Mouse (Mus musculus): Measurements from ENCODE around the gene 6430550D23Rik. TPM values are rescaled to one million over a fixed set of nuclear protein-coding genes. Genes with fewer than 3 reads are reported as not detected.

Gene 6430550D23Rik
- 2.4 and 2.9 TPM in 2 replicates for polyA plus RNA-seq (2011; ENCODE audit: insufficient read depth, insufficient read length, low read depth, missing spikeins)

DNA sequence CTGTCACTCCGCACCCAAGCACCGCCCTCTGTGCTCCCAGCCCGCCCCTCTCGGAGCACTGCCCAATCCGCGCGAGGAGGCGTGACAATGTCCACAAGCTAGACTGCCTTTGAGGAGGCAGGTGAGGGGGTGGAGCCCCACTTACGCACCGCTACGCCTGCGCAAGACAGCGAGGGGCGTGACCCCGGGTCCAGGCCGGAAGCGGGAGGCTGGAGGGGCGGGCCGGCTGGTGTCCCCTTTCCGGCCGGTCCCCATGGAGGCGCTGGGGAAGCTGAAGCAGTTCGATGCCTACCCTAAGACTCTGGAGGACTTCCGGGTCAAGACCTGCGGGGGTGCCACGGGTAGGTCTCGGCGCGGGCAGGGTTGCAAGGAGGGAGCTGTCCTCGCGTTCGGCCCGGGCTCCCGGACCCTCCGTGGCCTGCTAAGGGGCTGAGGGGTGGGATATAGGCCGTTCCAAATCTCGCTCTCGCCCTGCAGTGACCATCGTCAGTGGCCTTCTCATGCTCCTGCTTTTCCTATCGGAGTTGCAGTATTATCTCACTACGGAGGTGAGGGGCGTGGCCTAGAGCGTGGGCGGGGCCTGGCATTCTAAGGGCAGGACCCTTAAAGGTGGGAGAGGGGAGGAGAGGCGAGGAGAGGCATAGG, at the start of gene 6430550D23Rik, which contains the start of gene Ergic3:
Gene 6430550D23Rik (minus strand): TSS at position 90 of the 645 bp plus-strand sequence.
Gene Ergic3 (plus strand): TSS at position 158 of the 645 bp plus-strand sequence.
- no peak for TF ChIP-seq EP300 (IDR thresholded peaks at IDR 0.05; ENCODE audit: insufficient read depth, low read depth, low read length)
- TF ChIP-seq POLR2A (IDR thresholded peaks at IDR 0.05; ENCODE audit: insufficient read depth, low read length): no peak
- no peak for TF ChIP-seq CTCF (IDR thresholded peaks at IDR 0.05; ENCODE audit: low read depth, low read length)
- H3K27ac ChIP-seq (ENCODE audit: insufficient read depth, low read length): peak within 1 kb of the TSS; percentile 10; the same call in 1 of the 2 replicates

DNA sequence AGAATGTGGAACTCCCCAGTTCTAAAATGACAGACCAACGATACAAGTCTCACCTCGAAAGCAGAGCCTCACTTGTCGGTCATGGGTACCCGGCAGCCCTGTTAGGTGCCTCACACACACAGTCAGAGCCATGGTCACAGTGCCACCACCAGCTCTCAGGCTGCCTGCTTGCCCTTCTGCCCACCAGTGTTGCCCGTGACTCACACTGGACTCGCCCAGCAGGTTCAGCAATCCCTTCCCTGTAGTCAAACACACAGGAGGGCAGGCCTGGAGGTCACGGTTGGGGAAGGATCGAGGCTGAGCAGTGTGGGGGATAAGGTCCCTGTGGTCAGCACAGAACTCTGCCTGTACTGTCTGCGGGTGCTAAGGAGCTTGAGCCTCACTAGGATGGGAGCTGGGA, 45.0 kb upstream of the 6430550D23Rik start, which contains the start of gene Fer1l4:
Gene Fer1l4 (minus strand): TSS at position 132 of the 400 bp plus-strand sequence.
- H3K27me3 ChIP-seq (ENCODE audit: control insufficient read depth, insufficient read depth, low read length, poor library complexity, severe bottlenecking): no peaks in the 10 kb centered on the region
- TF ChIP-seq POLR2A (IDR thresholded peaks at IDR 0.05; ENCODE audit: insufficient read depth, low read length): no peak
- no peaks in the 10 kb centered on the region for H3K9me3 ChIP-seq (replicated peaks; ENCODE audit: control insufficient read depth, insufficient read depth, low read length, poor library complexity, severe bottlenecking)
- H3K4me1 ChIP-seq (ENCODE audit: control insufficient read depth, insufficient read depth, low read length): peaks cover 2% of the 10 kb centered on the region
- no peak within 1 kb of the TSS for H3K27ac ChIP-seq (ENCODE audit: insufficient read depth, low read length)
- no peaks in the 10 kb centered on the region for H3K36me3 ChIP-seq (ENCODE audit: control insufficient read depth, insufficient read depth, low read length, poor library complexity, severe bottlenecking)
- no peak within 1 kb of the TSS for H3K4me3 ChIP-seq (ENCODE audit: low read depth, low read length)
- no peak within 1 kb of the TSS for H3K9ac ChIP-seq (ENCODE audit: low read depth, poor library complexity, severe bottlenecking)

More for the DNA sequence above, at the start of gene 6430550D23Rik, which contains the start of gene Ergic3:
- H3K4me3 ChIP-seq (ENCODE audit: low read depth, low read length): peak within 1 kb of the TSS; percentile 81
- no peaks in the 10 kb centered on the region for H3K4me1 ChIP-seq (ENCODE audit: control insufficient read depth, insufficient read depth, low read length)
- peak within 1 kb of the TSS; percentile 58 for H3K9ac ChIP-seq (ENCODE audit: low read depth, poor library complexity, severe bottlenecking)
- H3K9me3 ChIP-seq (replicated peaks; ENCODE audit: control insufficient read depth, insufficient read depth, low read length, poor library complexity, severe bottlenecking): no peaks in the 10 kb centered on the region
- H3K36me3 ChIP-seq (ENCODE audit: control insufficient read depth, insufficient read depth, low read length, poor library complexity, severe bottlenecking): peaks cover 11% of the 10 kb centered on the region; the same call in 1 of the 2 replicates
- H3K27me3 ChIP-seq (ENCODE audit: control insufficient read depth, insufficient read depth, low read length, poor library complexity, severe bottlenecking): no peaks in the 10 kb centered on the region

DNA sequence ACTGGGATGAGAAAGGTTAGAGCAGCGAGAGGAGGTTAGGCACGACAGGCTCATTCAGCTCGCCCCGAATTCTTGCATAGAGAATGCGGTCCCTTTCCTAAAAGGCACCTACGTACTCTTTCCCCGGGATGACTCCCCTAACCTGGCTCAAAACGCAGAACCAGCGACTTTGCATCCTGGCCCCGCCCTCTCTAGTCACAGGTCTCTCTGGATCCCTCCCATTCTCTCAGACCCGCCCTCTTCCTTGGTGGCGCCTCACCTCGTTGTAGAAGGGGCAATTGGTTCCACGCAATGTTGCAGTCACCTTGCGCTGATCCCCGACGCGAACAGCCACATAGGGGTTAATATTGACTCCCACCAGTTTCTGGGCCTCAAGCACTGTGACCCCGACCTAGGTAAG, 40.2 kb upstream of the 6430550D23Rik start:
- Histone ChIP-seq H3K27me3 (ENCODE audit: control insufficient read depth, insufficient read depth, low read length, poor library complexity, severe bottlenecking) (no peaks in the 10 kb centered on the region), H3K36me3 (ENCODE audit: control insufficient read depth, insufficient read depth, low read length, poor library complexity, severe bottlenecking) (no peaks in the 10 kb centered on the region), H3K27ac (ENCODE audit: insufficient read depth, low read length) (no peak overlapping the region), H3K9ac (ENCODE audit: low read depth, poor library complexity, severe bottlenecking) (no peak overlapping the region), H3K9me3 (replicated peaks; ENCODE audit: control insufficient read depth, insufficient read depth, low read length, poor library complexity, severe bottlenecking) (no peaks in the 10 kb centered on the region), H3K4me3 (ENCODE audit: low read depth, low read length) (0 out of 2 replicates have a peak overlapping the region, but pooled peaks have one; percentile 5), H3K4me1 (ENCODE audit: control insufficient read depth, insufficient read depth, low read length) (peaks cover 2% of the 10 kb centered on the region)
- TF ChIP-seq POLR2A (IDR thresholded peaks at IDR 0.05; ENCODE audit: insufficient read depth, low read length) (no peak), EP300 (IDR thresholded peaks at IDR 0.05; ENCODE audit: insufficient read depth, low read depth, low read length) (no peak), CTCF (IDR thresholded peaks at IDR 0.05; ENCODE audit: low read depth, low read length) (no peak)

DNA sequence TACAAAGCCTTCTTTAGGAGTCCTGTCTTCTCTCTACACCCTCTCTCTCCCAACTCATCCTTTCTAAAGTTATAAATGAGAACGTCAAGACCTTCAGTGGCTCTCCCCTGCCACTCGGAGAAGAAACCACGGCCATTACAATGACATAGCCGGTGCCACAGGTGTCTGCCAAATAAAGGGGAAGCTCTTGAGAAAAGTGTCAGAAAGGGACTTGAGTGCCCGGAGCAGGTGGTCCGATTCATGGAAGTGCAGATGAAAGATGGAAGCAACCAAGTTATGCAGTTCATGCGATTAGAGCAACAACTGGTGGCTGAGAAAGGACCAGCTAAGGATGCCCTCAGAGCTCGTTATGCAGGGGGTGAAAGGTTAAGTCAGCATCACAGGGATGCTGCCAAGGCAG, 35.1 kb upstream of the 6430550D23Rik start:
- Histone ChIP-seq H3K4me3 (ENCODE audit: low read depth, low read length) (no peak overlapping the region), H3K27ac (ENCODE audit: insufficient read depth, low read length) (no peak overlapping the region), H3K36me3 (ENCODE audit: control insufficient read depth, insufficient read depth, low read length, poor library complexity, severe bottlenecking) (no peaks in the 10 kb centered on the region), H3K27me3 (ENCODE audit: control insufficient read depth, insufficient read depth, low read length, poor library complexity, severe bottlenecking) (no peaks in the 10 kb centered on the region), H3K9me3 (replicated peaks; ENCODE audit: control insufficient read depth, insufficient read depth, low read length, poor library complexity, severe bottlenecking) (no peaks in the 10 kb centered on the region), H3K9ac (ENCODE audit: low read depth, poor library complexity, severe bottlenecking) (no peak overlapping the region), H3K4me1 (ENCODE audit: control insufficient read depth, insufficient read depth, low read length) (no peaks in the 10 kb centered on the region)
- TF ChIP-seq EP300 (IDR thresholded peaks at IDR 0.05; ENCODE audit: insufficient read depth, low read depth, low read length) (no peak), POLR2A (IDR thresholded peaks at IDR 0.05; ENCODE audit: insufficient read depth, low read length) (no peak), CTCF (IDR thresholded peaks at IDR 0.05; ENCODE audit: low read depth, low read length) (no peak)

DNA sequence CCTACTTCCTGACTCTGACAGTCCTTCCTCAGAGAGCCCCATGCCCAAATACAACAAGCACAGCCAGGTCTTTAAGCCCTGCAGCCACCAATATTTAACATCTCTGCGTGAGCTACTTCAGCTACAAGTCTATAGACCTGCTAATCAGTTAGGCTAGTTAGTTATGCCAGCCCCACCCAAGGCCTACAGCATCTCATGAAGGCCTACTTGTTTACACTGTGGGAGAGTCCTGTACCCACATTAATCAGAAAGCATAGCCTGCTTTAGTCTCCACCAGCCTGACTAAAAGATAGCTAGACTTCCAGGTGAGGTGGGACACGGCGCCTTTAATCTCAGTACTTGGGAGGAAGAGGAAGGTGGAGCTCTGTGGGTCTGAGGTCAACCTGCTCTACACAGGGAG, 31.6 kb upstream of the 6430550D23Rik start:
- no peaks in the 10 kb centered on the region for H3K9me3 ChIP-seq (replicated peaks; ENCODE audit: control insufficient read depth, insufficient read depth, low read length, poor library complexity, severe bottlenecking)
- H3K4me3 ChIP-seq (ENCODE audit: low read depth, low read length): no peak overlapping the region
- TF ChIP-seq CTCF (IDR thresholded peaks at IDR 0.05; ENCODE audit: low read depth, low read length) (no peak), POLR2A (IDR thresholded peaks at IDR 0.05; ENCODE audit: insufficient read depth, low read length) (no peak), EP300 (IDR thresholded peaks at IDR 0.05; ENCODE audit: insufficient read depth, low read depth, low read length) (no peak)
- H3K9ac ChIP-seq (ENCODE audit: low read depth, poor library complexity, severe bottlenecking): no peak overlapping the region
- no peak overlapping the region for H3K27ac ChIP-seq (ENCODE audit: insufficient read depth, low read length)
- H3K36me3 ChIP-seq (ENCODE audit: control insufficient read depth, insufficient read depth, low read length, poor library complexity, severe bottlenecking): no peaks in the 10 kb centered on the region
- no peaks in the 10 kb centered on the region for H3K27me3 ChIP-seq (ENCODE audit: control insufficient read depth, insufficient read depth, low read length, poor library complexity, severe bottlenecking)
- no peaks in the 10 kb centered on the region for H3K4me1 ChIP-seq (ENCODE audit: control insufficient read depth, insufficient read depth, low read length)

DNA sequence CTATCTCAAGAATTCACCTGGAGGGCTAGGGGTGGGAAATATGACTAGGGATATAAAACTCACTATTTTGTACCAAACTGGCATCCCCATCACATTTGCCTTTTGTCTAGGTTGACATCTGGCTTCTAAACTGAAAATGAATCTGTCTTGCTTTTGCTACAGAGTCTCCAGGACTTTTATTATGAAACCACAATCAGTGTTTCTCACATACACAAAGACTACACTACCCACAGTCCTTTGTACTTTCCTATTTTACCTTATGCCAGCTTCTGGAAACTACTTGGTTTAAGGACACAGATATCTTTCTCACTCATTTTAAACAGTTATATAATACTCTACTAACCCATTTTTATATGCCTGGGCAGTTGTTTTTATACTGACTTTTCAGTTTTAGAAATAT, 17.7 kb upstream of the 6430550D23Rik start:
- H3K9me3 ChIP-seq (replicated peaks; ENCODE audit: control insufficient read depth, insufficient read depth, low read length, poor library complexity, severe bottlenecking): no peaks in the 10 kb centered on the region
- no peak for TF ChIP-seq POLR2A (IDR thresholded peaks at IDR 0.05; ENCODE audit: insufficient read depth, low read length)
- no peak for TF ChIP-seq CTCF (IDR thresholded peaks at IDR 0.05; ENCODE audit: low read depth, low read length)
- TF ChIP-seq EP300 (IDR thresholded peaks at IDR 0.05; ENCODE audit: insufficient read depth, low read depth, low read length): no peak
- H3K4me1 ChIP-seq (ENCODE audit: control insufficient read depth, insufficient read depth, low read length): no peaks in the 10 kb centered on the region
- H3K27ac ChIP-seq (ENCODE audit: insufficient read depth, low read length): no peak overlapping the region
- no peaks in the 10 kb centered on the region for H3K36me3 ChIP-seq (ENCODE audit: control insufficient read depth, insufficient read depth, low read length, poor library complexity, severe bottlenecking)
- H3K9ac ChIP-seq (ENCODE audit: low read depth, poor library complexity, severe bottlenecking): no peak overlapping the region
- H3K4me3 ChIP-seq (ENCODE audit: low read depth, low read length): no peak overlapping the region
- H3K27me3 ChIP-seq (ENCODE audit: control insufficient read depth, insufficient read depth, low read length, poor library complexity, severe bottlenecking): no peaks in the 10 kb centered on the region

Measured in ES-Bruce4 (cell line).